Mouse (Mus musculus): Measurements from ENCODE around the gene Tmem252. TPM values are rescaled to one million over a fixed set of nuclear protein-coding genes. Genes with fewer than 3 reads are reported as not detected.

Gene Tmem252
- polyA plus RNA-seq, 1 experiment from 2014 or later = 17.5 TPM

DNA sequence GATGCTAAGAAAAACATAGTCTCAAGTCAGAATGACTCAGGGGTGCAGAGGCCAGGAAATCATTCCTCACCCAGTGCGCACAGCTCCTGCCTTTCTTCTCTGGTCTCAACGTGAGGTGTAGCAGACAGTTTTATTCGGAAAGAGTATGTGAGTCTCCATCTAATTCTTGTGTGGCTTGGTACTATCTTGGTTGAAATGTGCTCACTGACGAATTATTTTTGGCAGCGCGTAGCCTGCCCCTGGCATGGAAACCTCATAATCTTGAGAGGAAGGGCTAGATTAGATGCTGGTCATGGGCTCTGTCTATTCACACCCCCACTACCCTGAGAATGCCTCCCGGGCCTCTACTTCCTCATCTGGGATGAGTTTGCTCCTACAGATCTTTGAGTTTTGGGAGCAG lies 34.2 kb downstream of the Tmem252 start:
- H3K4me2 ChIP-seq (ENCODE audit: low read length) = no peak overlapping the region
- H3K9me3 ChIP-seq (replicated peaks; ENCODE audit: low read length) = no peaks in the 10 kb centered on the region
- no peak overlapping the region for H3K27ac ChIP-seq
- 69% methylated on average over 7 of the region's 7 CpGs for WGBS
- H3K36me3 ChIP-seq (ENCODE audit: insufficient read depth, low read length) = no peaks in the 10 kb centered on the region
- no peak for TF ChIP-seq CTCF (IDR thresholded peaks at IDR 0.05; ENCODE audit: low read depth)
- DNase-seq (ENCODE audit: low spot score) = no peak
- no peaks in the 10 kb centered on the region for H3K27me3 ChIP-seq (ENCODE audit: insufficient read depth, low read length)
- no peak for ATAC-seq (replicated peaks; ENCODE audit: low FRiP score, low read depth)
- no peak overlapping the region for H3K4me3 ChIP-seq (replicated peaks; ENCODE audit: low read depth, low read length)
- no peak overlapping the region for H3K9ac ChIP-seq (ENCODE audit: low read depth, low read length)
- no peaks in the 10 kb centered on the region for H3K4me1 ChIP-seq (replicated peaks; ENCODE audit: insufficient read depth, low read length)

DNA sequence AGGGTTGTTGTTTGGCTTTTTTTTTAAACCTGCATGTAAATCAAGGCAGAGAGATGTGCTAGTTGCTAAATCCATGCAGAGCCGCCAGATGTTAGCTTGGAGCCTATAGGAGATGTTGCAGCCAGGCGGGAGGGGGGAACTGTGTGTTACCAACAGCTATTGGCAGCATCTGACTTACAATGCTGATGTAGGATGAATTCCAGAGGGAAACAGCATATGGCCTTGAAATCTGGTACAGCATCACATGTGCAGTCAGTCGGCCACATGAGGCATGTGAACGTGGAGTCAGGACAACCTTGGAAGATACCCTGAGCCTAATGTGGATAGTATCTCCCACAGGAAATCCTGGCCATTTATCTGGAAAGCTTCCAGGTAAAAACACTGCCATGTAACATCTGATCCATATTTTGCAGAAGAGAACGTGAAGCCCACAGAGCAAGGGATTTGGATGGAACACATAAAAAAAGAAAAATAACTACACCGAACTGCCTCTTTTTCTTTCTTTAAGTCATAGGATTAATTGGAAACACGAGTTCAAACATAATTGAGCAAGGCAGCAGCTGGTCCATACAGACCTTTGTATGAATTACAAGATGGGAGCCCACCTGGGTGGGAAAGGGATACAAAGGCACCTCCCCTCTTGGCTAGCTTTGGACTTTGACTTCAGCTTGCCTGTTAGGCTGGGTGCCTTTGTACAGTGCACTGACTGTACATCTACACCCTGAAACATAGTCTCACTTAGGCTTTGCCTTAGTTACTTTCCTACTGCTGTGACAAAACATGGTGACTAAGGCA lies 42.7 kb downstream of the Tmem252 start:
- no peak for ATAC-seq (replicated peaks; ENCODE audit: low FRiP score, low read depth)
- Histone ChIP-seq H3K4me2 (ENCODE audit: low read length) (no peak overlapping the region), H3K27ac (no peak overlapping the region), H3K4me1 (replicated peaks; ENCODE audit: insufficient read depth, low read length) (no peaks in the 10 kb centered on the region), H3K9ac (ENCODE audit: low read depth, low read length) (no peak overlapping the region), H3K4me3 (replicated peaks; ENCODE audit: low read depth, low read length) (no peak overlapping the region), H3K9me3 (replicated peaks; ENCODE audit: low read length) (no peaks in the 10 kb centered on the region), H3K27me3 (ENCODE audit: insufficient read depth, low read length) (no peaks in the 10 kb centered on the region), H3K36me3 (ENCODE audit: insufficient read depth, low read length) (no peaks in the 10 kb centered on the region)
- 62% methylated on average over 7 of the region's 7 CpGs for WGBS
- no peak for DNase-seq (ENCODE audit: low spot score)
- no peak for TF ChIP-seq CTCF (IDR thresholded peaks at IDR 0.05; ENCODE audit: low read depth)

GRCm38 (mm10) chr19:24718021-24718420 lies 44.2 kb downstream of the Tmem252 start:
- no peak for DNase-seq (ENCODE audit: low spot score)
- Histone ChIP-seq H3K27ac (no peak overlapping the region), H3K4me2 (ENCODE audit: low read length) (no peak overlapping the region), H3K9me3 (replicated peaks; ENCODE audit: low read length) (no peaks in the 10 kb centered on the region), H3K36me3 (ENCODE audit: insufficient read depth, low read length) (no peaks in the 10 kb centered on the region), H3K9ac (ENCODE audit: low read depth, low read length) (no peak overlapping the region), H3K4me1 (replicated peaks; ENCODE audit: insufficient read depth, low read length) (no peaks in the 10 kb centered on the region), H3K27me3 (ENCODE audit: insufficient read depth, low read length) (no peaks in the 10 kb centered on the region), H3K4me3 (replicated peaks; ENCODE audit: low read depth, low read length) (no peak overlapping the region)
- no peak for TF ChIP-seq CTCF (IDR thresholded peaks at IDR 0.05; ENCODE audit: low read depth)
- WGBS = 84% methylated on average over 1 of the region's 1 CpGs
- no peak for ATAC-seq (replicated peaks; ENCODE audit: low FRiP score, low read depth)

- ATAC-seq (replicated peaks; ENCODE audit: low FRiP score, low read depth) = no peak
- H3K4me1 ChIP-seq (replicated peaks; ENCODE audit: insufficient read depth, low read length) = no peaks in the 10 kb centered on the region
- WGBS = 80% methylated on average over 4 of the region's 4 CpGs
- no peak overlapping the region for H3K4me3 ChIP-seq (replicated peaks; ENCODE audit: low read depth, low read length)
- no peak overlapping the region for H3K27ac ChIP-seq
- no peaks in the 10 kb centered on the region for H3K27me3 ChIP-seq (ENCODE audit: insufficient read depth, low read length)
- DNase-seq (ENCODE audit: low spot score) = no peak
- no peaks in the 10 kb centered on the region for H3K36me3 ChIP-seq (ENCODE audit: insufficient read depth, low read length)
- no peak overlapping the region for H3K4me2 ChIP-seq (ENCODE audit: low read length)
- no peak for TF ChIP-seq CTCF (IDR thresholded peaks at IDR 0.05; ENCODE audit: low read depth)
- no peak overlapping the region for H3K9ac ChIP-seq (ENCODE audit: low read depth, low read length)
- H3K9me3 ChIP-seq (replicated peaks; ENCODE audit: low read length) = no peaks in the 10 kb centered on the region
Observed at GRCm38 (mm10) chr19:24719504-24719903, 45.7 kb downstream of the Tmem252 start.

GRCm38 (mm10) chr19:24720448-24720847 lies 46.6 kb downstream of the Tmem252 start:
- H3K36me3 ChIP-seq (ENCODE audit: insufficient read depth, low read length) = no peaks in the 10 kb centered on the region
- no peak overlapping the region for H3K9ac ChIP-seq (ENCODE audit: low read depth, low read length)
- DNase-seq (ENCODE audit: low spot score) = no peak
- H3K27ac ChIP-seq = no peak overlapping the region
- TF ChIP-seq CTCF (IDR thresholded peaks at IDR 0.05; ENCODE audit: low read depth) = no peak
- no peaks in the 10 kb centered on the region for H3K9me3 ChIP-seq (replicated peaks; ENCODE audit: low read length)
- no peaks in the 10 kb centered on the region for H3K27me3 ChIP-seq (ENCODE audit: insufficient read depth, low read length)
- H3K4me3 ChIP-seq (replicated peaks; ENCODE audit: low read depth, low read length) = no peak overlapping the region
- no peak for ATAC-seq (replicated peaks; ENCODE audit: low FRiP score, low read depth)
- no peaks in the 10 kb centered on the region for H3K4me1 ChIP-seq (replicated peaks; ENCODE audit: insufficient read depth, low read length)
- H3K4me2 ChIP-seq (ENCODE audit: low read length) = no peak overlapping the region

GRCm38 (mm10) chr19:24724362-24724761 lies 50.6 kb downstream of the Tmem252 start:
- no peaks in the 10 kb centered on the region for H3K36me3 ChIP-seq (ENCODE audit: insufficient read depth, low read length)
- H3K9ac ChIP-seq (ENCODE audit: low read depth, low read length) = no peak overlapping the region
- no peak overlapping the region for H3K4me2 ChIP-seq (ENCODE audit: low read length)
- WGBS = 54% methylated on average over 10 of the region's 10 CpGs
- DNase-seq (ENCODE audit: low spot score) = no peak
- TF ChIP-seq CTCF (IDR thresholded peaks at IDR 0.05; ENCODE audit: low read depth) = no peak
- no peaks in the 10 kb centered on the region for H3K27me3 ChIP-seq (ENCODE audit: insufficient read depth, low read length)
- H3K4me3 ChIP-seq (replicated peaks; ENCODE audit: low read depth, low read length) = no peak overlapping the region
- no peaks in the 10 kb centered on the region for H3K4me1 ChIP-seq (replicated peaks; ENCODE audit: insufficient read depth, low read length)
- H3K9me3 ChIP-seq (replicated peaks; ENCODE audit: low read length) = no peaks in the 10 kb centered on the region
- ATAC-seq (replicated peaks; ENCODE audit: low FRiP score, low read depth) = no peak
- H3K27ac ChIP-seq = no peak overlapping the region

DNA sequence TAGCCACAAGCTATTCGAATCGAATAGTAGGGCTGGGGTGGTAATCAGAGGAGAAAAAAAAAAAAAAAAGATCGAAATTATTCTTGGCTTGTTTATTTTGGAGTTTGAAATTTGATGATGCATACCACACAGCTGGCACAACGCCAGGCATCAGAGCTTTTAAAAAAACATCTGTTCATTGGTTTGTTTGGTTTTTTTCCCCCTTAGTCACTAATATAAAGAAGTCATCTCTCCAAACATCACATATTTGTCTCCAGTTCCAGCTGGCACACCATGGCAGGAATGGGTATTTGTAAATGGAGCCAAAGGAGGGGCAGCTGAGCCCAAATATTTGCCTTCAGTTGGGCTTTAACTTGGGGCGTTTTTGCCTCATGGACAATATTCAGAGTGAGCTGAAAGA lies 56.9 kb downstream of the Tmem252 start:
- no peaks in the 10 kb centered on the region for H3K36me3 ChIP-seq (ENCODE audit: insufficient read depth, low read length)
- WGBS = 27% methylated on average over 5 of the region's 5 CpGs
- H3K27me3 ChIP-seq (ENCODE audit: insufficient read depth, low read length) = no peaks in the 10 kb centered on the region
- H3K9ac ChIP-seq (ENCODE audit: low read depth, low read length) = no peak overlapping the region
- ATAC-seq (replicated peaks; ENCODE audit: low FRiP score, low read depth) = no peak
- no peak overlapping the region for H3K4me3 ChIP-seq (replicated peaks; ENCODE audit: low read depth, low read length)
- H3K4me1 ChIP-seq (replicated peaks; ENCODE audit: insufficient read depth, low read length) = 0 out of 2 replicates have a peak, but pooled peaks cover 4% of the 10 kb centered on the region
- no peaks in the 10 kb centered on the region for H3K9me3 ChIP-seq (replicated peaks; ENCODE audit: low read length)
- peak; percentile 51 for DNase-seq (ENCODE audit: low spot score)
- no peak for TF ChIP-seq CTCF (IDR thresholded peaks at IDR 0.05; ENCODE audit: low read depth)
- no peak overlapping the region for H3K27ac ChIP-seq
- H3K4me2 ChIP-seq (ENCODE audit: low read length) = no peak overlapping the region

Other genes with a start within 250 kb of the Tmem252 start
- 63.8 and 65.6 TPM in 2 replicates for gene Fam122a, start 196.7 kb upstream of the Tmem252 start, polyA plus RNA-seq (2015; fragmentation: Nextera tagmentation; extraction: Ambion mirVana)
- gene Pip5k1b, start 118.1 kb upstream of the Tmem252 start, polyA plus RNA-seq (2015; fragmentation: Nextera tagmentation; extraction: Ambion mirVana) = 2.6 and 3.6 TPM in 2 replicates
- 0.87 and 0.96 TPM in 2 replicates for gene Pgm5, start 187.8 kb downstream of the Tmem252 start, polyA plus RNA-seq (2015; fragmentation: Nextera tagmentation; extraction: Ambion mirVana)
- 458 and 466 TPM in 2 replicates for gene Gm10053, start 201.7 kb downstream of the Tmem252 start, polyA plus RNA-seq (2015; fragmentation: Nextera tagmentation; extraction: Ambion mirVana)
- not detected in 2 replicates for gene Foxd4, start 227.2 kb downstream of the Tmem252 start, polyA plus RNA-seq (2015; fragmentation: Nextera tagmentation; extraction: Ambion mirVana)

Measured in kidney, postnatal 0 days (tissue).